Mouse (Mus musculus) neural tube, embryonic 14.5 days (tissue): ENCODE results near the gene Kif18b. TPM values are rescaled to one million over a fixed set of nuclear protein-coding genes. Genes with fewer than 3 reads are reported as not detected.
A peak's percentile ranks its signal among the peaks of the same experiment; 100 is the strongest.

ENCODE experiments used
- ATAC-seq: fragments of 200-750 bp; cut with Nextera tagmentation; 2 replicates; pipeline ENCODE4 v1.8.0; 2017; ENCODE audit warnings: low read depth, mild to moderate bottlenecking, moderate TSS enrichment, moderate library complexity
- H3K27ac ChIP-seq: fragments of 300-500 bp; sonication (generic); 2 replicates; pipeline ENCODE4 v1.5.1; 2014; ENCODE audit warnings: low read depth, mild to moderate bottlenecking, control low read depth, low read length, moderate library complexity, mixed read lengths
- H3K27me3 ChIP-seq: fragments of 300-500 bp; sonication (generic); 2 replicates; pipeline ENCODE4 v1.6.1; 2014; ENCODE audit warnings: low read length; ENCODE audit not compliant: control insufficient read depth, insufficient read depth
- H3K36me3 ChIP-seq: fragments of 300-500 bp; sonication (generic); 2 replicates; pipeline ENCODE4 v1.6.1; 2014; ENCODE audit warnings: low read length, mixed read lengths; ENCODE audit not compliant: control insufficient read depth, insufficient read depth
- H3K4me1 ChIP-seq: fragments of 300-500 bp; sonication (generic); 2 replicates; pipeline ENCODE4 v1.6.1; 2014; ENCODE audit warnings: low read length; ENCODE audit not compliant: control insufficient read depth, insufficient read depth
- H3K4me2 ChIP-seq: fragments of 300-500 bp; sonication (generic); 2 replicates; pipeline ENCODE4 v1.6.1; 2014; ENCODE audit warnings: mild to moderate bottlenecking, low read depth, low read length, control low read depth
- H3K4me3 ChIP-seq: fragments of 300-500 bp; sonication (generic); 2 replicates; pipeline ENCODE4 v1.5.1; 2014; ENCODE audit warnings: low read depth, low read length, control low read depth, mixed read lengths
- H3K9ac ChIP-seq: fragments of 300-500 bp; sonication (generic); replicated peaks from 2 replicates; pipeline ENCODE4 v1.6.1; 2014; ENCODE audit warnings: low read depth, mild to moderate bottlenecking, control low read depth, low read length, mixed read lengths
- H3K9me3 ChIP-seq: fragments of 300-500 bp; sonication (generic); 2 replicates; pipeline ENCODE4 v1.6.1; 2016; ENCODE audit warnings: low read length; ENCODE audit not compliant: control insufficient read depth
- WGBS: fragments of 180-500 bp; shearing (Covaris S2); extraction: QIAGEN DNeasy Blood & Tissue Kit; methylation state at CpG from one replicate; pipeline ENCODE4 v1.1.7; 2014; 5-methylcytosine and 5-hydroxymethylcytosine counted together
- polyA plus RNA-seq: library from polyadenylated mRNA; unstranded; fragments of >200 nt; fragmentation: Nextera tagmentation; extraction: Ambion mirVana; gene quantifications from 2 replicates; pipeline ENCODE4 v1.2.1, GENCODE M21; 2014

The Kif18b gene
- polyA plus RNA-seq: 0.84 and 0.88 TPM in 2 replicates

DNA sequence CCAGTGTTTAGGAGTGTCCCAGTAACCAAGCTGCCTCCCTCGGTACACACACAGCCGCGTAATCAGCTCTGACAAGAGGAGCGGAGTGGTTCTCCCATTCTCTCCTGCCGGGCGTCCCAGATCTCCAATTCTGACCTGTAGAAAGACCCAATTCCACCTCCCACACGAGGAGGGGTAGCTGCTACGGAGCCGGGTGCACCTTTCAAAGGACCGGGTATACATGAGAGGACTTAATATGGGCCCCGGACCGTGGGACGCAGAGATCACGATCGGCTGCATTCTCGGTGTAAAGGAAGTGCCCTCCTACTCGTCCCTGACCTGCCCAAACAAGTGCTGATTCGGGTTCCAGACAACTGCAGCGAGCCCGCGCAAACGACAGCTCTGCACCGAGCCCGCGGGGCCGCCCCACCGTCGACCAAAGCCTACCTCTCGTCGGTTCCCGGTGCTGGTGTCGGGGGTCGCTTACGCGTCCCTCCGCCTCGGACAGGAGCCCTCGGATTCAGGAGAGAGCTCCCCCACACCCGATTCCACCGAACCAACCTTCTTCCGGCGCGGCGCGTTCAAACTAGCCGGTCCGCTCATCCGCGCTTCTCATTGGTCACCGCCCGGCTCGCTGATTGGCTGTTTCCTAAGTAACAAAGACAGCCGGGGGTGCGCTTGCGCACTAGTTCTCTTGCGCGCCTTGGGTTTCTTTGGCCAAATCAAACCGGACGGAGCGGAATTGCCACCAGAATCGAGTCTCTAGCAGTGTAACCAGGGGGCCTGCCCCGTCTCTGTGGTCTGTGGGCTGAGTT lies at the start of gene Kif18b:
Gene Kif18b, minus strand, starts transcription at position 568 of the 794 bp plus-strand sequence.
- Histone ChIP-seq H3K27me3 (no peaks in the 10 kb centered on the region), H3K27ac (peak within 1 kb of the TSS; percentile 44), H3K4me1 (peaks cover 4% of the 10 kb centered on the region), H3K36me3 (no peaks in the 10 kb centered on the region), H3K4me3 (peak within 1 kb of the TSS; percentile 45), H3K4me2 (peak within 1 kb of the TSS; percentile 79), H3K9me3 (no peaks in the 10 kb centered on the region), H3K9ac (peak within 1 kb of the TSS; percentile 37)
- WGBS: under 1% methylated on average over 62 of the region's 62 CpGs
- peak; percentile 89 for ATAC-seq

- Histone ChIP-seq H3K27me3 (peaks cover 2% of the 10 kb centered on the region; the same call in 1 of the 2 replicates), H3K9ac (no peak overlapping the region), H3K4me1 (no peaks in the 10 kb centered on the region), H3K4me2 (no peak overlapping the region), H3K9me3 (no peaks in the 10 kb centered on the region), H3K4me3 (no peak overlapping the region), H3K36me3 (no peaks in the 10 kb centered on the region), H3K27ac (no peak overlapping the region)
- WGBS: 69% methylated on average over 1 of the region's 1 CpGs
- no peak for ATAC-seq
Measured at GRCm38 (mm10) chr11:102972326-102972725, 47.4 kb upstream of the Kif18b start.

- Histone ChIP-seq H3K4me2 (no peak overlapping the region), H3K9ac (no peak overlapping the region), H3K27me3 (peaks cover 2% of the 10 kb centered on the region; the same call in 1 of the 2 replicates), H3K27ac (no peak overlapping the region), H3K36me3 (no peaks in the 10 kb centered on the region), H3K9me3 (no peaks in the 10 kb centered on the region), H3K4me3 (no peak overlapping the region), H3K4me1 (no peaks in the 10 kb centered on the region)
- 38% methylated on average over 5 of the region's 5 CpGs for WGBS
- ATAC-seq: no peak
Measured at GRCm38 (mm10) chr11:102971604-102972003, 46.7 kb upstream of the Kif18b start.

- Histone ChIP-seq H3K4me3 (no peak overlapping the region), H3K27ac (peak overlapping the region; percentile 12; the same call in 1 of the 2 replicates), H3K27me3 (no peaks in the 10 kb centered on the region; the same call in 1 of the 2 replicates), H3K9ac (no peak overlapping the region), H3K36me3 (no peaks in the 10 kb centered on the region), H3K9me3 (no peaks in the 10 kb centered on the region), H3K4me1 (peaks cover 18% of the 10 kb centered on the region), H3K4me2 (no peak overlapping the region)
- WGBS: 70% methylated on average over 16 of the region's 16 CpGs
- ATAC-seq: 0 out of 2 replicates have a peak, but pooled peaks have one; percentile 41
Measured at GRCm38 (mm10) chr11:102964547-102965091, 39.7 kb upstream of the Kif18b start.

DNA sequence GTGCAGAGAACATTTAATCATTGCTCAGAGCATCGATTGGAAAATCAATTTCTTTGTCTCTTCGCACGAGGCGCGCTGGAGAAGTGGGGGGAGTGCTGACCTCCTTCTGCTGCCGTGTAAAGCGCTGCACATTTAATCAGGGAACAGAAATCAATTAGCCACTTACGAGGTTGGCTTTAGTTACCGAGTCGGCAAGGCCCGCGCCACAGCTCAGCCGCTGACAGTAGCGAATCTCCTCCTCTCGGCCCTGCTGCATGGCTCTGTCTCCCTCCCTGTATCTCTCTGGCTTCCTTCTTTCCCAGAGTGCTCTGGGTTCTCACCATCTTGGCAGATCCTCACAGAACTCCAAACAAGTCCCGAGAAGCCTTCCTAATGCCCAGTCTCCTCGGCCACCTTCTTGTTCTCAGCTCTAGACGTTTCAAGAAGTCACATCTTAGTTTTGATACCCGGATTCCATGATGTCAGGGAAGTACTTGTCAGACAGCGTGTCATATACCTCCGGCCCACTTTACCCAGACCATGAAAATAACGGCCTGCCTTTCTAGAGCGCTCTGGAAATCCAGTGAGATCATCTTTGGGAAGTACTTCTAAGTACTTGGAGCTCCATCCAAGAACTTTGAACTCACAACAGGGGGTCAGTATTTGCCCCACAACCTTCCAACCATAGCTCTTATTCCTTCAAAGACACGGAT lies 39.1 kb upstream of the Kif18b start:
- Histone ChIP-seq H3K4me1 (peaks cover 18% of the 10 kb centered on the region), H3K27me3 (no peaks in the 10 kb centered on the region; the same call in 1 of the 2 replicates), H3K4me2 (peak overlapping the region; percentile 36), H3K9me3 (no peaks in the 10 kb centered on the region), H3K4me3 (no peak overlapping the region), H3K9ac (peak overlapping the region; percentile 41; the same call in 1 of the 2 replicates), H3K27ac (peak overlapping the region; percentile 45), H3K36me3 (no peaks in the 10 kb centered on the region)
- peak; percentile 54 for ATAC-seq
- 18% methylated on average over 24 of the region's 24 CpGs for WGBS

DNA sequence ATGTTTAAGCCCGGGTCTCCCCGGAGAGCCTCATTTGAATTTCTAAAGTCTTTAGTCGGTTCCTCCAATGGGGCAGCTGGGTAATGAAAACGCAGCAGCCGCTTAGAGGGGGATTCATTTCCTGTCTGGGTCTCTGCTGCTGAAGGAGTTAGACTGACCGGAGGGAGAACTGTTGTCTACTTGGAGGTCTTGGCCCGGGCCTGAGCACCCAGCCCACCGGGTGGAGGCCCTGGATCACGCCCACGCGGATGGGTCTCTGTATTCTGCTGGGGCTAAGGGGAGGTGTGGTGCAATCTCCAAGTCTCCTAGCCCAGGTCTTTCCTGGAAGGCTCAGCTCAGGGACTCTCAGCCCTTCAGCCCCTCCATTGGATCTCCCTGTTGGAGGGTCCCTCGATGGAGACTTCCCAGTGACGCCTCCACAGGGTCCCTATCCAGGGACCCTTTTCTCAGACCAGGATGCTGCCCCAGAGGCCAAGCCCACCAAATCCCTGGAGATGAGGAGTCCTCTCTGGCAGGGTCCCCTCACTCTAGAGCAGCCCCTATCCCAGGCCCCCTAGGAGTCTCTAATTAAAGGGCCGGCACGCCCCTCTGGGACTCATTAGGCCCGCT lies 38.4 kb upstream of the Kif18b start:
- no peaks in the 10 kb centered on the region; the same call in 1 of the 2 replicates for H3K27me3 ChIP-seq
- peak; percentile 70 for ATAC-seq
- no peaks in the 10 kb centered on the region for H3K9me3 ChIP-seq
- H3K4me1 ChIP-seq: peaks cover 18% of the 10 kb centered on the region
- peak overlapping the region; percentile 41 for H3K9ac ChIP-seq
- H3K4me3 ChIP-seq: no peak overlapping the region
- no peaks in the 10 kb centered on the region for H3K36me3 ChIP-seq
- peak overlapping the region; percentile 36 for H3K4me2 ChIP-seq
- H3K27ac ChIP-seq: peak overlapping the region; percentile 45
- WGBS: under 1% methylated on average over 16 of the region's 16 CpGs

GRCm38 (mm10) chr11:102962861-102963245 lies 37.9 kb upstream of the Kif18b start:
- Histone ChIP-seq H3K9me3 (no peaks in the 10 kb centered on the region), H3K36me3 (no peaks in the 10 kb centered on the region), H3K27me3 (no peaks in the 10 kb centered on the region; the same call in 1 of the 2 replicates), H3K9ac (peak overlapping the region; percentile 41; the same call in 1 of the 2 replicates), H3K4me2 (peak overlapping the region; percentile 36), H3K4me1 (peaks cover 18% of the 10 kb centered on the region), H3K27ac (no peak overlapping the region; the same call in 1 of the 2 replicates), H3K4me3 (no peak overlapping the region)
- WGBS: 24% methylated on average over 7 of the region's 7 CpGs
- ATAC-seq: no peak

- Histone ChIP-seq H3K4me3 (no peak overlapping the region), H3K4me1 (peaks cover 20% of the 10 kb centered on the region), H3K9me3 (no peaks in the 10 kb centered on the region), H3K27ac (no peak overlapping the region), H3K27me3 (no peaks in the 10 kb centered on the region; the same call in 1 of the 2 replicates), H3K4me2 (no peak overlapping the region), H3K36me3 (no peaks in the 10 kb centered on the region), H3K9ac (no peak overlapping the region)
- no peak for ATAC-seq
- 92% methylated on average over 4 of the region's 4 CpGs for WGBS
Measured at GRCm38 (mm10) chr11:102961082-102961481, 36.2 kb upstream of the Kif18b start.
